8 mouse cellular contexts compared by ENCODE assay signal in the genomic region with DNA sequence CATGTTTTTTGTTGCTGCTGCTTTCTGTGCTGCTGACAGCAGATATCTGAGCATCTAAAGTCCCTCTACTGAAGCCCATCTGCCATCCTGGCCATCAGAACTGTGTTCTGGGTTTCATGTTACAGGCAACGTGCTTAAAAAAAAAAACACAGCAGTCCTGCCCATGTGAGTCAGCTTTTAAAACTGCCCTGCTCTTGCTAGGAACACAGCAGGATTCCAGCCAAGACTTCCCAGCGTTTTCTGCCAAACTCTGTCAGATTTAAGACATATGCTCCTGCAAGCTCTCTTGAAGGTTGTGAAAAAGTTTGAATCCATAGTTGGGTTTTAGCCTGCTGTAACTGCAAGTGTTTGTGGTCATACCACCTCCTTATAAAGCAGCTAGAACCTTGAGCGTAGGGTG. TPM values are rescaled to one million over a fixed set of nuclear protein-coding genes. Genes with fewer than 3 reads are reported as not detected.
DNase-seq lines count a peak whose midpoint lies in the region; ATAC-seq and TF ChIP-seq lines count a peak whose summit lies in the region.

A gene (plus strand): TSS at position 298 of the 400 bp plus-strand sequence.

- 30% methylated on average over 3 of the region's 3 CpGs for WGBS in liver, embryonic 11.5 days

- H3K36me3 ChIP-seq in liver, embryonic 11.5 days (ENCODE audit: control insufficient read depth, insufficient read depth, low read length) = no peaks in the 10 kb centered on the region

- H3K4me1 ChIP-seq in embryonic fibroblast, embryonic 13.5 days (ENCODE audit: control insufficient read depth, insufficient read depth, low read length) = peaks cover 3% of the 10 kb centered on the region; the same call in 1 of the 2 replicates
- no peaks in the 10 kb centered on the region for H3K4me1 ChIP-seq in liver, embryonic 11.5 days (replicated peaks; ENCODE audit: control insufficient read depth, insufficient read depth, low read length)

- TF ChIP-seq POLR2A in embryonic fibroblast, embryonic 13.5 days (IDR thresholded peaks at IDR 0.05; ENCODE audit: low read depth, low read length) = no peak

- peak within 1 kb of the TSS; percentile 99 for H3K27ac ChIP-seq in embryonic fibroblast, embryonic 13.5 days (ENCODE audit: insufficient read depth, low read length)
- H3K27ac ChIP-seq in liver, embryonic 11.5 days (ENCODE audit: low read depth, low read length) = no peak within 1 kb of the TSS

- ATAC-seq in frontal cortex, adult (ENCODE audit: low TSS enrichment) = peak; percentile 98
- ATAC-seq in liver, embryonic 11.5 days (replicated peaks; ENCODE audit: low FRiP score) = no peak

- H3K4me3 ChIP-seq in embryonic fibroblast, embryonic 13.5 days (ENCODE audit: insufficient read depth, low read length) = peak within 1 kb of the TSS; percentile 34
- H3K4me3 ChIP-seq in liver, embryonic 11.5 days (ENCODE audit: low read depth, low read length) = no peak within 1 kb of the TSS

- H3K9me3 ChIP-seq in liver, embryonic 11.5 days (ENCODE audit: control insufficient read depth, low read length) = no peaks in the 10 kb centered on the region

- H3K4me2 ChIP-seq in liver, embryonic 11.5 days = no peak within 1 kb of the TSS

- TF ChIP-seq CTCF in embryonic fibroblast, embryonic 13.5 days (IDR thresholded peaks at IDR 0.05; ENCODE audit: borderline replicate concordance, insufficient read depth, low read length) = no peak

- DNase-seq in frontal cortex, postnatal 25 days (ENCODE audit: low spot score in 2 of 2) = no peak
- peak; percentile 26 to 36 for DNase-seq in heart, postnatal 36 days
- peak; percentile 2 for DNase-seq in left cerebral cortex, postnatal 4 days
- peak; percentile 17 to 28 for DNase-seq in right cerebral cortex, postnatal 36 days (ENCODE audit: low spot score in 2 of 2)
- DNase-seq in liver, embryonic 11.5 days (ENCODE audit: low spot score) = no peak
- no peak for DNase-seq in cerebellum, postnatal 36 days

- no peaks in the 10 kb centered on the region for H3K27me3 ChIP-seq in liver, embryonic 11.5 days (replicated peaks; ENCODE audit: control insufficient read depth, insufficient read depth, low read length)

- H3K9ac ChIP-seq in liver, embryonic 11.5 days (ENCODE audit: low read depth, low read length) = no peak within 1 kb of the TSS

- intact Hi-C loops in heart, postnatal 36 days (cut with DNase I) = no loop called here
- intact Hi-C loops in left cerebral cortex, postnatal 4 days (cut with DNase I) = no loop called here

RNA-seq across cellular contexts. Expression of the gene that starts here (rescaled TPM):
- 34.7 and 58.0 TPM in 2 replicates for polyA plus RNA-seq in embryonic fibroblast, embryonic 13.5 days (2011; ENCODE audit: insufficient read length, low read depth, missing spikeins)
- 1 to 10 TPM; 1.8 to 1.9 TPM for total RNA-seq in heart, postnatal 36 days (2021)
- total RNA-seq in left cerebral cortex, postnatal 4 days (2021) = 1 to 10 TPM; 3.5 to 4.2 TPM
- polyA plus RNA-seq in liver, embryonic 11.5 days (2014; fragmentation: Nextera tagmentation; extraction: Ambion mirVana) = 0.99 and 1.1 TPM in 2 replicates

Comparison
In these comparisons a context has a peak if more than half of its experiments do, and no peak if none do; other contexts are left out.
1. RNA of the gene that starts here (polyA plus RNA-seq): 34.7 to 58.0 TPM in embryonic fibroblast, embryonic 13.5 days; 0.99 to 1.1 TPM in liver, embryonic 11.5 days; every median in the first group is over 10 times any median in the second.
2. DNase-seq: peak in heart, postnatal 36 days (2 of 2), left cerebral cortex, postnatal 4 days (single experiment) and right cerebral cortex, postnatal 36 days (2 of 2); none in frontal cortex, postnatal 25 days (0 of 2), liver, embryonic 11.5 days (single experiment) and cerebellum, postnatal 36 days (0 of 2).